Mouse (Mus musculus): ENCODE measurements around the gene Zfyve28. TPM values are rescaled to one million over a fixed set of nuclear protein-coding genes. Genes with fewer than 3 reads are reported as not detected.
A peak's percentile ranks its signal among the peaks of the same experiment; 100 is the strongest.

The Zfyve28 gene
- total and polyA plus RNA-seq, 2 experiments from 2014 or later = 4.0 to 12.2 TPM

- WGBS = 83% methylated on average over 6 of the region's 6 CpGs
- H3K27me3 ChIP-seq (ENCODE audit: insufficient read depth, low read length) = no peaks in the 10 kb centered on the region
- DNase-seq = no peak
- TF ChIP-seq CTCF (IDR thresholded peaks at IDR 0.05; ENCODE audit: low read depth) = no peak
- no peak overlapping the region for H3K4me2 ChIP-seq (ENCODE audit: low read depth)
- H3K4me3 ChIP-seq (ENCODE audit: low read depth, low read length) = no peak overlapping the region
- H3K4me1 ChIP-seq (ENCODE audit: insufficient read depth) = peaks cover 15% of the 10 kb centered on the region; the same call in 1 of the 2 replicates
- H3K27ac ChIP-seq (ENCODE audit: low read depth, low read length) = no peak overlapping the region
- no peak for ATAC-seq
- H3K9ac ChIP-seq = no peak overlapping the region
- H3K36me3 ChIP-seq (ENCODE audit: insufficient read depth) = no peaks in the 10 kb centered on the region; the same call in 1 of the 2 replicates
- no peaks in the 10 kb centered on the region for H3K9me3 ChIP-seq (ENCODE audit: low read length)
Observed at GRCm38 (mm10) chr5:34238444-34238843, 49.8 kb downstream of the Zfyve28 start.

- DNase-seq (no peak), ATAC-seq (no peak)
- no peak overlapping the region for H3K4me2 ChIP-seq (ENCODE audit: low read depth)
- H3K27ac ChIP-seq (ENCODE audit: low read depth, low read length) = no peak overlapping the region
- H3K9ac ChIP-seq = no peak overlapping the region
- H3K9me3 ChIP-seq (ENCODE audit: low read length) = no peaks in the 10 kb centered on the region
- no peaks in the 10 kb centered on the region for H3K4me1 ChIP-seq (ENCODE audit: insufficient read depth)
- no peaks in the 10 kb centered on the region for H3K27me3 ChIP-seq (ENCODE audit: insufficient read depth, low read length)
- no peaks in the 10 kb centered on the region; the same call in 1 of the 2 replicates for H3K36me3 ChIP-seq (ENCODE audit: insufficient read depth)
- no peak overlapping the region for H3K4me3 ChIP-seq (ENCODE audit: low read depth, low read length)
- peak; percentile 71 for TF ChIP-seq CTCF (IDR thresholded peaks at IDR 0.05; ENCODE audit: low read depth)
- WGBS = 48% methylated on average over 10 of the region's 10 CpGs
Observed at GRCm38 (mm10) chr5:34235898-34236420, 52.3 kb downstream of the Zfyve28 start.

- no peak overlapping the region for H3K4me3 ChIP-seq (ENCODE audit: low read depth, low read length)
- TF ChIP-seq CTCF (IDR thresholded peaks at IDR 0.05; ENCODE audit: low read depth) = no peak
- DNase-seq = no peak
- H3K27ac ChIP-seq (ENCODE audit: low read depth, low read length) = no peak overlapping the region
- no peak overlapping the region for H3K9ac ChIP-seq
- H3K4me1 ChIP-seq (ENCODE audit: insufficient read depth) = no peaks in the 10 kb centered on the region
- WGBS = 72% methylated on average over 4 of the region's 4 CpGs
- no peaks in the 10 kb centered on the region for H3K27me3 ChIP-seq (ENCODE audit: insufficient read depth, low read length)
- no peak overlapping the region for H3K4me2 ChIP-seq (ENCODE audit: low read depth)
- no peak for ATAC-seq
- H3K9me3 ChIP-seq (ENCODE audit: low read length) = no peaks in the 10 kb centered on the region
- no peaks in the 10 kb centered on the region; the same call in 1 of the 2 replicates for H3K36me3 ChIP-seq (ENCODE audit: insufficient read depth)
Observed at GRCm38 (mm10) chr5:34235056-34235455, 53.2 kb downstream of the Zfyve28 start.

- Histone ChIP-seq H3K27ac (ENCODE audit: low read depth, low read length) (no peak overlapping the region), H3K9ac (no peak overlapping the region), H3K4me1 (ENCODE audit: insufficient read depth) (no peaks in the 10 kb centered on the region), H3K4me3 (ENCODE audit: low read depth, low read length) (no peak overlapping the region), H3K27me3 (ENCODE audit: insufficient read depth, low read length) (no peaks in the 10 kb centered on the region), H3K4me2 (ENCODE audit: low read depth) (no peak overlapping the region), H3K9me3 (ENCODE audit: low read length) (no peaks in the 10 kb centered on the region), H3K36me3 (ENCODE audit: insufficient read depth) (no peaks in the 10 kb centered on the region; the same call in 1 of the 2 replicates)
- DNase-seq = no peak
- ATAC-seq = no peak
- no peak for TF ChIP-seq CTCF (IDR thresholded peaks at IDR 0.05; ENCODE audit: low read depth)
- 91% methylated on average over 6 of the region's 6 CpGs for WGBS
Observed at GRCm38 (mm10) chr5:34233221-34233515, 55.1 kb downstream of the Zfyve28 start.

GRCm38 (mm10) chr5:34232481-34233220, 55.6 kb downstream of the Zfyve28 start:
- ATAC-seq (no peak), DNase-seq (peak; percentile 24)
- Histone ChIP-seq H3K4me3 (ENCODE audit: low read depth, low read length) (no peak overlapping the region), H3K4me2 (ENCODE audit: low read depth) (no peak overlapping the region), H3K36me3 (ENCODE audit: insufficient read depth) (no peaks in the 10 kb centered on the region; the same call in 1 of the 2 replicates), H3K27me3 (ENCODE audit: insufficient read depth, low read length) (no peaks in the 10 kb centered on the region), H3K4me1 (ENCODE audit: insufficient read depth) (no peaks in the 10 kb centered on the region), H3K9me3 (ENCODE audit: low read length) (no peaks in the 10 kb centered on the region), H3K9ac (no peak overlapping the region), H3K27ac (ENCODE audit: low read depth, low read length) (no peak overlapping the region)
- 64% methylated on average over 8 of the region's 8 CpGs for WGBS
- no peak for TF ChIP-seq CTCF (IDR thresholded peaks at IDR 0.05; ENCODE audit: low read depth)

GRCm38 (mm10) chr5:34231901-34232300, 56.3 kb downstream of the Zfyve28 start:
- Histone ChIP-seq H3K4me1 (ENCODE audit: insufficient read depth) (no peaks in the 10 kb centered on the region), H3K36me3 (ENCODE audit: insufficient read depth) (no peaks in the 10 kb centered on the region; the same call in 1 of the 2 replicates), H3K9me3 (ENCODE audit: low read length) (no peaks in the 10 kb centered on the region), H3K9ac (no peak overlapping the region), H3K27me3 (ENCODE audit: insufficient read depth, low read length) (no peaks in the 10 kb centered on the region), H3K4me2 (ENCODE audit: low read depth) (no peak overlapping the region), H3K27ac (ENCODE audit: low read depth, low read length) (no peak overlapping the region), H3K4me3 (ENCODE audit: low read depth, low read length) (no peak overlapping the region)
- WGBS = 87% methylated on average over 6 of the region's 6 CpGs
- TF ChIP-seq CTCF (IDR thresholded peaks at IDR 0.05; ENCODE audit: low read depth) = no peak
- ATAC-seq (no peak), DNase-seq (no peak)

Data from forebrain, postnatal 0 days (tissue).